Mouse (Mus musculus) spleen, adult 2 months (tissue): Measurements from ENCODE around the gene Fetub.

Experiments used
- CTCF ChIP-seq: fragments of 200-500 bp; IDR thresholded peaks from 2 replicates; pipeline ENCODE4 v1.5.1; 2011; ENCODE audit warnings: mild to moderate bottlenecking, inconsistent platforms; ENCODE audit not compliant: insufficient read depth, insufficient read length, insufficient replicate concordance; ENCODE audit errors: extremely low read depth
- POLR2A ChIP-seq: fragments of 200-500 bp; IDR thresholded peaks from 2 replicates; pipeline ENCODE4 v1.6.1; 2011; ENCODE audit warnings: low read depth, low read length, inconsistent platforms

GRCm38 (mm10) chr16:22894095-22894494 is 24.0 kb upstream of the Fetub start:
- TF ChIP-seq POLR2A (no peak), CTCF (no peak)
